In the genomic region with DNA sequence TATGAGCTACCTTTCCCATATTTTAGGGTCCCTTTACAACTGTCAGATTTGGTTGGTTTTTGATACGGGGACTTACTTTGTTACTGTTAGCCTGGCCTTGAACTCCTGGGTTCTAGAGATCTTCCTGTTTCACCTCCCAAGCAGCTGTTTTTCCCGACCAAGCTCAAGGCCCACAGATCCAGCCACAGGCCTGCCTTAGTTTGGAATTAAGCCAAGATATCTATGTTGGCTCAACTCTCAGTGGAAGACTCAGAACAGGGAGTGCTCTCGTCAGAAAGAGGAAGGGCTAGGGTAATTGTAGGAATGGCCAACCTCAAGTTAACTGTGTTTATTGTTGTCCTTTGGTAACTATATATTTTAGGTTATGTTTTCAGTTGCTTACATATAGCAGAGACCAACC, we compare ENCODE assay signal across 27 mouse cellular contexts. TPM values are rescaled to one million over a fixed set of nuclear protein-coding genes. Genes with fewer than 3 reads are reported as not detected.
"Had no signal": no experiment of that assay in that cellular context is flagged by ENCODE, and none has a peak within 500 bp of the region (broad histone marks: within the 10 kb centered on the region; RNA-seq: fewer than 3 reads in every experiment).

No protein-coding gene starts in this region.

- H3K9ac ChIP-seq: heart, embryonic 12.5 days; hindbrain, embryonic 13.5 days; hindbrain, embryonic 15.5 days; kidney, embryonic 15.5 days; limb, embryonic 12.5 days; liver, embryonic 14.5 days; liver, postnatal 0 days had no signal

- H3K4me3 ChIP-seq: heart, embryonic 10.5 days; heart, embryonic 12.5 days; hindbrain, embryonic 13.5 days; hindbrain, embryonic 15.5 days; kidney, embryonic 15.5 days; layer of hippocampus, adult 2 months; left cerebral cortex, adult 2 months; limb, embryonic 10.5 days; limb, embryonic 12.5 days had no signal

- ATAC-seq: hindbrain, postnatal 0 days; intestine, embryonic 16.5 days; liver, postnatal 0 days had no signal

- H3K9me3 ChIP-seq: heart, embryonic 10.5 days; heart, embryonic 12.5 days; hindbrain, embryonic 13.5 days; hindbrain, embryonic 15.5 days; kidney, embryonic 15.5 days; limb, embryonic 10.5 days; limb, embryonic 12.5 days had no signal

- DNase-seq: gastrocnemius, postnatal 14 days; gastrocnemius, postnatal 36 days; heart, adult 18-20 months; heart, postnatal 10 days; heart, postnatal 36 days; kidney, adult 11 months; kidney, adult 2 months; kidney, adult 9 months; kidney, postnatal 14 days; kidney, postnatal 36 days; liver; liver, postnatal 0 days had no signal

- H3K36me3 ChIP-seq: heart, embryonic 10.5 days; heart, embryonic 12.5 days; hindbrain, embryonic 13.5 days; hindbrain, embryonic 15.5 days; kidney, embryonic 15.5 days; limb, embryonic 10.5 days; limb, embryonic 12.5 days had no signal

- H3K4me2 ChIP-seq: heart, embryonic 12.5 days; hindbrain, embryonic 13.5 days; hindbrain, embryonic 15.5 days; kidney, embryonic 15.5 days; limb, embryonic 12.5 days had no signal

- H3K27me3 ChIP-seq: heart, embryonic 12.5 days; limb, embryonic 12.5 days had no signal

- H3K27ac ChIP-seq: heart, embryonic 10.5 days; hindbrain, embryonic 13.5 days; hindbrain, embryonic 15.5 days; hindbrain, postnatal 0 days; kidney, embryonic 15.5 days; kidney, postnatal 0 days; layer of hippocampus, adult 2 months; left cerebral cortex, adult 2 months; limb, embryonic 10.5 days; limb, embryonic 12.5 days; liver, embryonic 14.5 days had no signal

RNA-seq across cellular contexts. Expression of a gene that starts 18.3 kb away (rescaled TPM):
- total RNA-seq: granulocyte monocyte progenitor cell, adult 5-6 weeks had no signal
- polyA plus RNA-seq: hindbrain, embryonic 11.5 days; hindbrain, embryonic 13.5 days had no signal
